Mouse (Mus musculus): ENCODE data around the gene Fam32a. TPM values are rescaled to one million over a fixed set of nuclear protein-coding genes. Genes with fewer than 3 reads are reported as not detected.

Fam32a gene
- polyA plus RNA-seq, 1 experiment from 2014 or later = 73.3 TPM

DNA sequence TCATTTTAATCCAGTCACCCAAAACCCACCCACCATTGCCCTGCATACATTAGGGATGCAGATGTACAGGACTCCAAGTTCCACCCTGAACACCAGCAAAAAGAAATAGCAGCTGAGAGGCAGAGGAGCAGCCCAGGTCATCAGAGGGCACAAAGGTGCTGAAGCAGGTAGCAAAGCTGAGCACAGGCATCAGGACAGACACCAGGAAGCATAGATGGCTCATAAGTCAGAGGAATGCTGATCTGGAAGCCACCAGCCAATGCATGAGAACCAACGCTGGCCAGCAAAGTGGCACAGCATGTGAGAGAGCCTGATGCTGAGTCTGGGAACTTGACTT, 38.3 kb downstream of the Fam32a start:
- Histone ChIP-seq H3K36me3 (ENCODE audit: control insufficient read depth, insufficient read depth, low read length) (peaks cover 18% of the 10 kb centered on the region), H3K27me3 (replicated peaks; ENCODE audit: control insufficient read depth, insufficient read depth, low read length) (no peaks in the 10 kb centered on the region), H3K9ac (ENCODE audit: low read length) (no peak overlapping the region), H3K4me3 (ENCODE audit: low read depth, low read length) (no peak overlapping the region), H3K9me3 (ENCODE audit: control insufficient read depth, low read length) (no peaks in the 10 kb centered on the region), H3K4me2 (ENCODE audit: low read length) (no peak overlapping the region), H3K4me1 (replicated peaks; ENCODE audit: control insufficient read depth, insufficient read depth, low read length) (no peaks in the 10 kb centered on the region), H3K27ac (ENCODE audit: low read depth) (no peak overlapping the region)
- ATAC-seq (replicated peaks; ENCODE audit: low FRiP score, low TSS enrichment, low read depth) (no peak), DNase-seq (ENCODE audit: low spot score) (no peak)
- 96% methylated on average over 1 of the region's 1 CpGs for WGBS

DNA sequence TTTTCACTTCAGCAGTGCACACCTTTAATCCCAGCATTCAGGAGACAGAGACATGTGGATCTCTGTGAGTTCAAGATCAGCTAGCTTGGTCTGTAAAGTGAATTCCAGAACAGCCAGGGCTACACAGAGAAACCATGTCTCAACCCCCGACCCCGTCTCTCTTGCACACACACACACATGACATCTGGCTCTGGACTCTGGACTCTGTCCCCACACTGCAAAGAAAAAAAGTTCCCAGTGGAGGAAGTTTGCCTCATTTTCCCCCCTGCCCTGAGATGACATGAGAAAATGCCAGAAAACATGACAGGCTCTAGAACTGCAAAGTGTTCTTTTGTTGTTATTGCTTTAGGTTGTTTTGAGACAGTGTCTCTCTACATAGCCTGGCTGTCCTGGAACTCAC, 40.3 kb downstream of the Fam32a start:
- Histone ChIP-seq H3K36me3 (ENCODE audit: control insufficient read depth, insufficient read depth, low read length) (0 out of 2 replicates have a peak, but pooled peaks cover 11% of the 10 kb centered on the region), H3K9ac (ENCODE audit: low read length) (no peak overlapping the region), H3K4me2 (ENCODE audit: low read length) (no peak overlapping the region), H3K27me3 (replicated peaks; ENCODE audit: control insufficient read depth, insufficient read depth, low read length) (no peaks in the 10 kb centered on the region), H3K4me1 (replicated peaks; ENCODE audit: control insufficient read depth, insufficient read depth, low read length) (no peaks in the 10 kb centered on the region), H3K27ac (ENCODE audit: low read depth) (no peak overlapping the region), H3K4me3 (ENCODE audit: low read depth, low read length) (no peak overlapping the region), H3K9me3 (ENCODE audit: control insufficient read depth, low read length) (no peaks in the 10 kb centered on the region)
- WGBS = 62% methylated on average over 2 of the region's 2 CpGs
- ATAC-seq (replicated peaks; ENCODE audit: low FRiP score, low TSS enrichment, low read depth) (no peak), DNase-seq (ENCODE audit: low spot score) (no peak)

DNA sequence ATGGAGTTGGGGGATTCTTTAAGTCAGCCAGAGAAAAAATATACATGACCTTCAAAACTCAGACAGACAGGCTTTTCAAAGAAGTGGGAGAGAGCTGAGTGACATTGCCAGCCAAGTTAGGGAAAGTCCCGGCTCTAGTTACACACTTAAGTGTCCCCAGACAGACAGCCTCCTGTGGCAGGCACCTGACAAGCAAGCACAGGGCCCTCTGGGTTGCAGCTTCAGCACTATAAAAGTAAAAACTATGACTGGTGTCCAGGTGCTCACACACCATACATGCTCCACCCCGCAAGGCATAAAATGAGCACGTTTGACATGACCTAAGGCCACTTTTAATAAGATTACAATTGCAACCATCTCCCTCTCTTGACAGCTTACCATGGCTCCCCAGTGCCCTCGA, 41.1 kb downstream of the Fam32a start:
- H3K4me3 ChIP-seq (ENCODE audit: low read depth, low read length) = no peak overlapping the region
- DNase-seq (ENCODE audit: low spot score) (no peak), ATAC-seq (replicated peaks; ENCODE audit: low FRiP score, low TSS enrichment, low read depth) (no peak)
- H3K9ac ChIP-seq (ENCODE audit: low read length) = no peak overlapping the region
- no peak overlapping the region for H3K4me2 ChIP-seq (ENCODE audit: low read length)
- H3K27ac ChIP-seq (ENCODE audit: low read depth) = no peak overlapping the region
- H3K27me3 ChIP-seq (replicated peaks; ENCODE audit: control insufficient read depth, insufficient read depth, low read length) = no peaks in the 10 kb centered on the region
- 0 out of 2 replicates have a peak, but pooled peaks cover 4% of the 10 kb centered on the region for H3K36me3 ChIP-seq (ENCODE audit: control insufficient read depth, insufficient read depth, low read length)
- H3K4me1 ChIP-seq (replicated peaks; ENCODE audit: control insufficient read depth, insufficient read depth, low read length) = no peaks in the 10 kb centered on the region
- WGBS = 61% methylated on average over 4 of the region's 4 CpGs
- H3K9me3 ChIP-seq (ENCODE audit: control insufficient read depth, low read length) = no peaks in the 10 kb centered on the region

DNA sequence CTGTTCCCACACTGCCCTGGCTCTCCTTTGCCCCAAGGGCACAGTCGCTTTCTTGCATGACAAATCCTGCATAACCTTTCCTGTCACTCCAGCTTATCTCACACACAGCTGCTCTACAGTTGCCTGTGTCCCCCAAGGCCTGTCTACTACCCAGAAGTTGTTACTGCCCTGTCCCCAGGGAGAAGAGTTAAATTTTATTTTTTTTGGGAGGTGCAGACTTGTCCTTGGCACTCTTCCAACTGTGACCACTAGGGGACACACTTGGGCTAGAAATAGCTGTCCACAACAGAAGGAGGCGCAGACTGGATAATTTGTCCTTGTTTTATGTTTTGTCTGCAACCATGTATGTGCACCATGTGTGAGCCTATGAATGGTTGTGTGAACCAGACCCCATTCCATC, 41.5 kb downstream of the Fam32a start:
- peak; percentile 57 for ATAC-seq (replicated peaks; ENCODE audit: low FRiP score, low TSS enrichment, low read depth)
- H3K4me3 ChIP-seq (ENCODE audit: low read depth, low read length) = no peak overlapping the region
- 34% methylated on average over 2 of the region's 2 CpGs for WGBS

DNA sequence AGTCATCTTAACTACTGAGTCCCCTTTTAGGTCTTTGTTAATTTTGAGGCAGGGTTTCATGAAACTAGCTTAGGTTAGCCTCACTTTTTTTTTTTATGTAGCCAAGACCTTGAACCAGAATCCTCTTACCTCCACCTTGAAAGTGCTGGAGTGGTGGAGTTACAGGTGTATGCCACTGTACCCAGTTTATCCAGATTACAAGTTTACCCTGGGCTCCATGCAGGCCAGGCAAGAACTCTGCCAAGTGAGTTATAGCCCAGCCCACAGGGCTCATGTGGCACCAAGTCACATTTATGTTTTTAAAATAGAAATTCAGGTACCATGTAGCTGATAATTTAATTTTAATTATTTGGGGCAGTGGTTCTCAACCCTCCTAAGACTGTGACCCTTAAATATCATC, 41.9 kb downstream of the Fam32a start:
- Histone ChIP-seq H3K27me3 (replicated peaks; ENCODE audit: control insufficient read depth, insufficient read depth, low read length) (no peaks in the 10 kb centered on the region), H3K4me3 (ENCODE audit: low read depth, low read length) (no peak overlapping the region), H3K9me3 (ENCODE audit: control insufficient read depth, low read length) (no peaks in the 10 kb centered on the region), H3K36me3 (ENCODE audit: control insufficient read depth, insufficient read depth, low read length) (no peaks in the 10 kb centered on the region), H3K4me2 (ENCODE audit: low read length) (no peak overlapping the region), H3K27ac (ENCODE audit: low read depth) (no peak overlapping the region), H3K4me1 (replicated peaks; ENCODE audit: control insufficient read depth, insufficient read depth, low read length) (no peaks in the 10 kb centered on the region), H3K9ac (ENCODE audit: low read length) (no peak overlapping the region)
- DNase-seq (ENCODE audit: low spot score) (no peak), ATAC-seq (replicated peaks; ENCODE audit: low FRiP score, low TSS enrichment, low read depth) (peak; percentile 32; the same call in 1 of the 2 replicates)

More for the DNA sequence above, 41.5 kb downstream of the Fam32a start:
- no peaks in the 10 kb centered on the region for H3K4me1 ChIP-seq (replicated peaks; ENCODE audit: control insufficient read depth, insufficient read depth, low read length)
- no peak overlapping the region for H3K27ac ChIP-seq (ENCODE audit: low read depth)
- H3K9me3 ChIP-seq (ENCODE audit: control insufficient read depth, low read length) = no peaks in the 10 kb centered on the region
- no peak overlapping the region for H3K4me2 ChIP-seq (ENCODE audit: low read length)
- H3K36me3 ChIP-seq (ENCODE audit: control insufficient read depth, insufficient read depth, low read length) = no peaks in the 10 kb centered on the region
- no peak overlapping the region for H3K9ac ChIP-seq (ENCODE audit: low read length)
- peak; percentile 79 for DNase-seq (ENCODE audit: low spot score)
- no peaks in the 10 kb centered on the region for H3K27me3 ChIP-seq (replicated peaks; ENCODE audit: control insufficient read depth, insufficient read depth, low read length)

DNA sequence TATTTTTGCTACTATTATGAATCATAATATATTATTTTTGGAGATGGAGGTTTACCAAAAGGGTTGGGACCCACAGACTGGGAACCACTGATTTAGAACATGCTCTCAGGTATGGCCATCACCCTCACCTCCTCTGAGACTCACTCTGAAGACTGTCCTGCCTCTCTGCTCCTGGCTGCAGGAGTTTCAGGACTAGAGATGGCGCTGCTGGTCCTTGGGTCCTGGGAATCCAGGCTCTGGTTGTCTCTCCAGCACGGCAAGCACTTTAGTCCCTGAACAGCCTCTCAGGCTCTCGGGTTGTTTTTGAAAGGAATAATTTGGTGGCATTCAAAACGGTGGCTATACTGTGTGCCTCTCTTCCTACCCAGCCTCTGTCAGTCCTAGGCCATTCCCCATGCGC, 42.3 kb downstream of the Fam32a start:
- Histone ChIP-seq H3K4me2 (ENCODE audit: low read length) (no peak overlapping the region), H3K9ac (ENCODE audit: low read length) (no peak overlapping the region)

DNA sequence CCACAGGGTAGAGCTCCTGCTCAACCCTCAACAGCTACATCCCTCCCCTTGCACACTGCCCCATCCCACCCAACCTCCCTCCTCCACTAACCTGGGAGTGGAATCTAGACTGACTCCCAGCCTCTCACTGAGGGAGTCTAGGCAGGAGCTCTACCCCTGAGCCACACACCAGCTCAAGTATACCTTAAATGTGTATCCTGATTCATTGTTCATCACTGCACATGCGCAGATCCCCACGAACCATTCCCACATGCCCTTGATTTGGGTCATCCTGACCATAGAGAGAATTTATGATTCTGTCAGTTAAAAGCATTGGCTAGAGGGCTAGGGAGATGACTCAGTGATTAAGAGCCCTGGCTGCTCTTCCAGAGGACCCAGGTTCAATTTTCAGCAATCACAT, 43.2 kb downstream of the Fam32a start:
- H3K27me3 ChIP-seq (replicated peaks; ENCODE audit: control insufficient read depth, insufficient read depth, low read length) = no peaks in the 10 kb centered on the region
- ATAC-seq (replicated peaks; ENCODE audit: low FRiP score, low TSS enrichment, low read depth) (no peak), DNase-seq (ENCODE audit: low spot score) (no peak)
- no peaks in the 10 kb centered on the region for H3K9me3 ChIP-seq (ENCODE audit: control insufficient read depth, low read length)
- H3K36me3 ChIP-seq (ENCODE audit: control insufficient read depth, insufficient read depth, low read length) = no peaks in the 10 kb centered on the region
- no peak overlapping the region for H3K27ac ChIP-seq (ENCODE audit: low read depth)
- no peak overlapping the region for H3K4me3 ChIP-seq (ENCODE audit: low read depth, low read length)
- no peak overlapping the region for H3K4me2 ChIP-seq (ENCODE audit: low read length)
- no peaks in the 10 kb centered on the region for H3K4me1 ChIP-seq (replicated peaks; ENCODE audit: control insufficient read depth, insufficient read depth, low read length)
- WGBS = 80% methylated on average over 2 of the region's 2 CpGs
- no peak overlapping the region for H3K9ac ChIP-seq (ENCODE audit: low read length)

More for the DNA sequence above, 42.3 kb downstream of the Fam32a start:
- Histone ChIP-seq H3K27ac (ENCODE audit: low read depth) (no peak overlapping the region), H3K4me3 (ENCODE audit: low read depth, low read length) (no peak overlapping the region), H3K9me3 (ENCODE audit: control insufficient read depth, low read length) (no peaks in the 10 kb centered on the region), H3K27me3 (replicated peaks; ENCODE audit: control insufficient read depth, insufficient read depth, low read length) (no peaks in the 10 kb centered on the region), H3K36me3 (ENCODE audit: control insufficient read depth, insufficient read depth, low read length) (no peaks in the 10 kb centered on the region), H3K4me1 (replicated peaks; ENCODE audit: control insufficient read depth, insufficient read depth, low read length) (no peaks in the 10 kb centered on the region)
- 51% methylated on average over 5 of the region's 5 CpGs for WGBS
- DNase-seq (ENCODE audit: low spot score) = no peak
- ATAC-seq (replicated peaks; ENCODE audit: low FRiP score, low TSS enrichment, low read depth) = no peak

DNA sequence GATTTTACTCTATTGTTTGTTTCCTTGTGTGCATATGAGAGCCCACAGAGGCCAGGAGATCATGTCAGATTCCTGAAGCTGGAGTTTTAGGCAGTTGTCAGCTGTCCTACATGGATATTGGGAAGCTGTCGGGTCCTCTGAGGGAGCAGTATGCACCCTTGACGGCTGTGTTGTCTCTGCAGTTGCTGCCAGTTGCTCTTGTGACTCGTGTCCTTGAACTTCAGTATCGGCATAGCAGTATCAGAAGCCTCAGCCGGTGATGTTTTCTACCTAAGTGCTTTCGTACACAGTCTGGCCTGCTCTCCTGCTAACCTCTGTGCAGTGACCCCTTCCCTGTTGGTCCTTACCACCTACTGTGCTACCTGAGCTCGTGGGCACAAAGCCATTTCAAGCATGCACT, 43.9 kb downstream of the Fam32a start:
- H3K9me3 ChIP-seq (ENCODE audit: control insufficient read depth, low read length) = no peaks in the 10 kb centered on the region

DNA sequence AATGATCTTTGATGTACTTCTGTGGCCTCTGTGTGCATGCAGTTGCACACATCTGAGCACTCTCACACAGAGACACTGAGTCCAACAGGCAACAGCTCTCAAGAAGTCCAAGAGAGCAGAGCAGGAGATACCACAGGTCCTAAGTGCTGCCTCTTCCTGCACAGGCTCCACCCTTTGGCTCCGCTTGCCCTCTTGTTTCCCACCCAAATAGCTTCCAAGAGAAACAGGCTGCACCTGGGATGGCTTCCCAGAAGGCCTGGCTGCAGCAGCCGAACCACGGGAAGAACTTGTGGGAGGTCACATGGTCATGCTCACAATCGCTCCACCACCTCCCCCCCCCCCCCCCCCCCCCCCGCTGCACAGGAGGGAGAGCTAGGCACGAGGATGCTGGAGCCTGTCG, 45.8 kb downstream of the Fam32a start:
- 47% methylated on average over 6 of the region's 7 CpGs for WGBS
- DNase-seq (ENCODE audit: low spot score) = no peak
- H3K9ac ChIP-seq (ENCODE audit: low read length) = no peak overlapping the region
- H3K4me1 ChIP-seq (replicated peaks; ENCODE audit: control insufficient read depth, insufficient read depth, low read length) = no peaks in the 10 kb centered on the region
- H3K4me2 ChIP-seq (ENCODE audit: low read length) = no peak overlapping the region
- H3K27ac ChIP-seq (ENCODE audit: low read depth) = no peak overlapping the region
- H3K9me3 ChIP-seq (ENCODE audit: control insufficient read depth, low read length) = no peaks in the 10 kb centered on the region
- H3K27me3 ChIP-seq (replicated peaks; ENCODE audit: control insufficient read depth, insufficient read depth, low read length) = no peaks in the 10 kb centered on the region
- ATAC-seq (replicated peaks; ENCODE audit: low FRiP score, low TSS enrichment, low read depth) = no peak
- H3K36me3 ChIP-seq (ENCODE audit: control insufficient read depth, insufficient read depth, low read length) = no peaks in the 10 kb centered on the region
- no peak overlapping the region for H3K4me3 ChIP-seq (ENCODE audit: low read depth, low read length)

More for the DNA sequence above, 43.9 kb downstream of the Fam32a start:
- WGBS = 61% methylated on average over 7 of the region's 7 CpGs
- Histone ChIP-seq H3K36me3 (ENCODE audit: control insufficient read depth, insufficient read depth, low read length) (no peaks in the 10 kb centered on the region), H3K9ac (ENCODE audit: low read length) (no peak overlapping the region), H3K27me3 (replicated peaks; ENCODE audit: control insufficient read depth, insufficient read depth, low read length) (no peaks in the 10 kb centered on the region), H3K27ac (ENCODE audit: low read depth) (no peak overlapping the region), H3K4me1 (replicated peaks; ENCODE audit: control insufficient read depth, insufficient read depth, low read length) (no peaks in the 10 kb centered on the region), H3K4me2 (ENCODE audit: low read length) (no peak overlapping the region), H3K4me3 (ENCODE audit: low read depth, low read length) (no peak overlapping the region)
- ATAC-seq (replicated peaks; ENCODE audit: low FRiP score, low TSS enrichment, low read depth) (no peak), DNase-seq (ENCODE audit: low spot score) (no peak)

All from intestine, embryonic 14.5 days (tissue).